Mouse (Mus musculus) erythroid progenitor cell, adult 5-6 weeks (primary cell): ENCODE measurements at regions not wholly inside any gene's neighbourhood (a gene's known extent, or its start where the extent isn't known, plus 50 kb on each side); places are given as distances from the start of the nearest gene placed in this dataset.

ENCODE experiments used
- ATAC-seq: replicated peaks from 2 replicates; pipeline ENCODE4 v1.8.0; 2016; ENCODE audit warnings: moderate number of reproducible peaks, mild to moderate bottlenecking, moderate TSS enrichment, inconsistent platforms; ENCODE audit not compliant: poor library complexity, low FRiP score, severe bottlenecking

GRCm38 (mm10) chr14:25106451-25106850 lies 352.5 kb upstream of the Zmiz1 start:
- no peak for ATAC-seq

- ATAC-seq, result no peak
These were observed 350.8 kb upstream of the Zmiz1 start for GRCm38 (mm10) chr14:25108101-25108652.

- no peak for ATAC-seq
These were observed 350.2 kb upstream of the Zmiz1 start for GRCm38 (mm10) chr14:25108701-25109290.

- ATAC-seq, result no peak
These were observed 349.3 kb upstream of the Zmiz1 start for GRCm38 (mm10) chr14:25109691-25110090.

- ATAC-seq, result no peak
These were observed 346.2 kb upstream of the Zmiz1 start for GRCm38 (mm10) chr14:25112832-25113231.

- ATAC-seq, result no peak
These were observed 345.7 kb upstream of the Zmiz1 start for GRCm38 (mm10) chr14:25113326-25113725.

- no peak for ATAC-seq
These were observed 342.6 kb upstream of the Zmiz1 start for GRCm38 (mm10) chr14:25116424-25116823.

GRCm38 (mm10) chr14:25119999-25120398 lies 339.0 kb upstream of the Zmiz1 start:
- no peak for ATAC-seq

GRCm38 (mm10) chr14:25120506-25120905 lies 338.5 kb upstream of the Zmiz1 start:
- no peak for ATAC-seq

GRCm38 (mm10) chr14:25122971-25123535 lies 335.9 kb upstream of the Zmiz1 start:
- ATAC-seq, result no peak

- no peak for ATAC-seq
These were observed 335.2 kb upstream of the Zmiz1 start for GRCm38 (mm10) chr14:25123541-25124337.

- no peak for ATAC-seq
These were observed 332.4 kb upstream of the Zmiz1 start for GRCm38 (mm10) chr14:25126544-25126943.

- ATAC-seq, result no peak
These were observed 331.3 kb upstream of the Zmiz1 start for GRCm38 (mm10) chr14:25127544-25128159.

GRCm38 (mm10) chr14:25128160-25128547 lies 330.8 kb upstream of the Zmiz1 start:
- no peak for ATAC-seq

- no peak for ATAC-seq
These were observed 323.6 kb upstream of the Zmiz1 start for GRCm38 (mm10) chr14:25135371-25135770.

GRCm38 (mm10) chr14:25137312-25137711 lies 321.7 kb upstream of the Zmiz1 start:
- ATAC-seq, result no peak

GRCm38 (mm10) chr14:25138485-25138884 lies 320.5 kb upstream of the Zmiz1 start:
- ATAC-seq, result no peak

GRCm38 (mm10) chr14:25141933-25142332 lies 317.1 kb upstream of the Zmiz1 start:
- no peak for ATAC-seq

- ATAC-seq, result no peak
These were observed 315.9 kb upstream of the Zmiz1 start for GRCm38 (mm10) chr14:25143051-25143450.

- no peak for ATAC-seq
These were observed 311.3 kb upstream of the Zmiz1 start for GRCm38 (mm10) chr14:25147731-25148130.

- no peak for ATAC-seq
These were observed 308.0 kb upstream of the Zmiz1 start for GRCm38 (mm10) chr14:25150968-25151367.
